ENCODE assay signal across 8 mouse cellular contexts in genomic region chr4:95160465-95160864, GRCm38 (mm10).
A peak's percentile ranks its signal among the peaks of the same experiment; 100 is the strongest.
DNase-seq lines count a peak whose midpoint lies in the region; ATAC-seq and TF ChIP-seq lines count a peak whose summit lies in the region.

No protein-coding gene starts in this region.

- WGBS in lung, embryonic 14.5 days, result 57% methylated on average over 3 of the region's 3 CpGs
- WGBS in forebrain, embryonic 11.5 days, result 81% methylated on average over 3 of the region's 3 CpGs
- WGBS in limb, embryonic 12.5 days, result 87% methylated on average over 3 of the region's 3 CpGs
- 57% methylated on average over 3 of the region's 3 CpGs for WGBS in small intestine, adult 2 months

- TF ChIP-seq POLR2A in small intestine, adult 2 months (IDR thresholded peaks at IDR 0.05; ENCODE audit: low read depth, low read length), result no peak

- H3K9me3 ChIP-seq in lung, embryonic 14.5 days (ENCODE audit: low read depth, low read length), result no peaks in the 10 kb centered on the region
- H3K9me3 ChIP-seq in forebrain, embryonic 11.5 days (ENCODE audit: control insufficient read depth, low read length), result no peaks in the 10 kb centered on the region
- H3K9me3 ChIP-seq in limb, embryonic 12.5 days, result no peaks in the 10 kb centered on the region

- H3K4me3 ChIP-seq in lung, embryonic 14.5 days (ENCODE audit: low read depth, low read length), result peak overlapping the region; percentile 46
- H3K4me3 ChIP-seq in forebrain, embryonic 11.5 days (ENCODE audit: low read depth, low read length), result peak overlapping the region; percentile 49; the same call in 1 of the 2 replicates
- H3K4me3 ChIP-seq in limb, embryonic 12.5 days (replicated peaks), result no peak overlapping the region
- H3K4me3 ChIP-seq in small intestine, adult 2 months (ENCODE audit: low read depth, low read length), result no peak overlapping the region

- no peaks in the 10 kb centered on the region for H3K27me3 ChIP-seq in lung, embryonic 14.5 days (ENCODE audit: insufficient read depth, low read length)
- no peaks in the 10 kb centered on the region for H3K27me3 ChIP-seq in forebrain, embryonic 11.5 days (ENCODE audit: control insufficient read depth, insufficient read depth, low read length)
- H3K27me3 ChIP-seq in limb, embryonic 12.5 days, result no peaks in the 10 kb centered on the region
- H3K27me3 ChIP-seq in small intestine, adult 2 months (ENCODE audit: control insufficient read depth, insufficient read depth, low read length), result no peaks in the 10 kb centered on the region

- H3K4me2 ChIP-seq in lung, embryonic 14.5 days, result peak overlapping the region; percentile 71
- peak overlapping the region; percentile 72; the same call in 1 of the 2 replicates for H3K4me2 ChIP-seq in forebrain, embryonic 11.5 days (ENCODE audit: low read depth, low read length, severe bottlenecking)
- H3K4me2 ChIP-seq in limb, embryonic 12.5 days, result peak overlapping the region; percentile 66

- TF ChIP-seq CTCF in lung, embryonic 14.5 days (IDR thresholded peaks at IDR 0.05; ENCODE audit: low read depth), result no peak
- TF ChIP-seq CTCF in small intestine, adult 2 months (IDR thresholded peaks at IDR 0.05; ENCODE audit: extremely low read depth, insufficient read length, insufficient replicate concordance, low read depth, low read length), result no peak

- H3K27ac ChIP-seq in lung, embryonic 14.5 days (ENCODE audit: low read depth), result peak overlapping the region; percentile 97
- no peak overlapping the region for H3K27ac ChIP-seq in forebrain, embryonic 11.5 days (ENCODE audit: low read depth, low read length)
- peak overlapping the region; percentile 92; the same call in 1 of the 2 replicates for H3K27ac ChIP-seq in limb, embryonic 12.5 days
- H3K27ac ChIP-seq in small intestine, adult 2 months (ENCODE audit: insufficient read depth, low read depth, low read length), result peak overlapping the region; percentile 84; the same call in 1 of the 2 replicates

- no peak for DNase-seq in lung, embryonic 14.5 days
- no peak for DNase-seq in lung, postnatal 4 days
- DNase-seq in forebrain, embryonic 11.5 days (ENCODE audit: low spot score), result no peak
- no peak for DNase-seq in right cerebral cortex, postnatal 36 days (ENCODE audit: low spot score in 2 of 2)
- no peak for DNase-seq in gastrocnemius, postnatal 4 days (ENCODE audit: low spot score in 2 of 2)
- DNase-seq in adrenal gland, postnatal 4 days (ENCODE audit: low spot score in 2 of 2), result no peak

- H3K9ac ChIP-seq in lung, embryonic 14.5 days, result no peak overlapping the region
- H3K9ac ChIP-seq in forebrain, embryonic 11.5 days (ENCODE audit: low read length), result no peak overlapping the region
- H3K9ac ChIP-seq in limb, embryonic 12.5 days (replicated peaks), result no peak overlapping the region

- no peaks in the 10 kb centered on the region for H3K36me3 ChIP-seq in lung, embryonic 14.5 days (ENCODE audit: insufficient read depth)
- no peaks in the 10 kb centered on the region for H3K36me3 ChIP-seq in forebrain, embryonic 11.5 days (ENCODE audit: control insufficient read depth, insufficient read depth, low read length)
- no peaks in the 10 kb centered on the region for H3K36me3 ChIP-seq in limb, embryonic 12.5 days
- no peaks in the 10 kb centered on the region for H3K36me3 ChIP-seq in small intestine, adult 2 months (ENCODE audit: control insufficient read depth, insufficient read depth, low read length)

- H3K4me1 ChIP-seq in lung, embryonic 14.5 days (ENCODE audit: insufficient read depth), result peaks cover 35% of the 10 kb centered on the region
- H3K4me1 ChIP-seq in forebrain, embryonic 11.5 days (replicated peaks; ENCODE audit: control insufficient read depth, insufficient read depth, low read length), result no peaks in the 10 kb centered on the region
- peaks cover 12% of the 10 kb centered on the region; the same call in 1 of the 2 replicates for H3K4me1 ChIP-seq in limb, embryonic 12.5 days (replicated peaks)
- peaks cover 30% of the 10 kb centered on the region for H3K4me1 ChIP-seq in small intestine, adult 2 months (ENCODE audit: control insufficient read depth, insufficient read depth, insufficient read length, low read length)

- ATAC-seq in lung, embryonic 14.5 days (ENCODE audit: insufficient read depth), result no peak
- ATAC-seq in forebrain, embryonic 11.5 days (replicated peaks; ENCODE audit: low FRiP score), result no peak
- ATAC-seq in limb, embryonic 12.5 days (ENCODE audit: insufficient number of reproducible peaks, insufficient read depth, low FRiP score, low TSS enrichment, low read depth), result no peak

Comparison
In these comparisons a context has a peak if more than half of its experiments do, and no peak if none do; other contexts are left out.
1. H3K4me3 ChIP-seq: peak in lung, embryonic 14.5 days (single experiment) and forebrain, embryonic 11.5 days (single experiment); none in limb, embryonic 12.5 days (single experiment) and small intestine, adult 2 months (single experiment).
2. Peak in every context shown above with its lines, with median percentiles within 50 percentile points of each other: H3K4me2 ChIP-seq.